Mouse (Mus musculus): ENCODE data around the gene A130010J15Rik.

GRCm38 (mm10) chr1:193188257-193188656 is 20.4 kb downstream of the A130010J15Rik start:
- no peak for TF ChIP-seq CTCF (IDR thresholded peaks at IDR 0.05; ENCODE audit: control insufficient read depth, insufficient read depth, insufficient read length)
- TF ChIP-seq MYOD1 (IDR thresholded peaks at IDR 0.05; ENCODE audit: control insufficient read depth, insufficient read length, low read depth), result no peak
- TF ChIP-seq MYOG (IDR thresholded peaks at IDR 0.05; ENCODE audit: control insufficient read depth, extremely low read depth, insufficient read length), result no peak
- no peak for TF ChIP-seq MAX (IDR thresholded peaks at IDR 0.05)
- no peak for TF ChIP-seq USF1 (IDR thresholded peaks at IDR 0.05; ENCODE audit: low read depth)

Measured in C2C12 (cell line).